9 mouse cellular contexts compared by ENCODE assay signal in the genomic region with DNA sequence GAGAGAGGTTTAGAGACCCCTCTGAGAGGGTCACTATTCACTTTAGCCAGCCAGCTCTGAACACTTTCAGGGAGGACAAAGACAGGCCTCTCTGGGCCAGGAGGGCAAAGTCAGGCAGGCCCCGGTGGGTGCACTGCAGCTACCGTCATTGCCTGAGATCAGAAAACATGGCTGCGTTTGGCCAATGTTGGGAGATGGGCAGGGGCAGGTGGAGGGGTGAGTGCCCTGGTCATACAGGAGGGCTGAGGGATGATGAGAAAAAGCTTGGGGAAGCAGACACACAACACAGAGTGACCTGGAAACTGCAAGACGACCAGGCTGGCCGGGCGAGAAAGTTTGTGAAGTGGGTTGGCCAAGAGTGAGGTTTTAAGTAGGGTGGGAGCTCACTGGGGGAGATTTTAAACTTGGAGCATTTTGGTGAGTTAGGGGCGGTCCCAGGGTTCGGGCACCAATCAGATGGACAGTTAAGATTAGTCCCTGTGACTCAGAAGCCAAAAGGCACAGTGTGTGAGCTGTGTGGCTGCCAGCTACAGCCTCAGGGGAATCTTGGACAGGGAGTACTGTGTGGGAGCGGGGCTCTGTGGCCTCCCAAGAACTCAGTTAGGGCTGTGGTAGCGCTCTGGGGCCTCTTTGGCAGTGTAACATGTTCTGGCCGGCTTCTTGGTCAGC. TPM values are rescaled to one million over a fixed set of nuclear protein-coding genes. Genes with fewer than 3 reads are reported as not detected.
DNase-seq lines count a peak whose midpoint lies in the region; ATAC-seq and TF ChIP-seq lines count a peak whose summit lies in the region.
"Had no signal": no experiment of that assay in that cellular context is flagged by ENCODE, and none has a peak within 500 bp of the region (broad histone marks: within the 10 kb centered on the region; RNA-seq: fewer than 3 reads in every experiment).

No protein-coding gene starts in this region.

- TF ChIP-seq EP300 in heart, postnatal 0 days (IDR thresholded peaks at IDR 0.05; ENCODE audit: low read depth) = no peak; the same call in 1 of the 2 replicates

- no peak for TF ChIP-seq POLR2A in thymus, adult 2 months (IDR thresholded peaks at IDR 0.05; ENCODE audit: control insufficient read depth, extremely low read depth, insufficient read depth, low read length, poor library complexity)

- H3K4me3 ChIP-seq in embryonic facial prominence, embryonic 11.5 days (ENCODE audit: low read depth, low read length) = no peak overlapping the region
- no peak overlapping the region for H3K4me3 ChIP-seq in heart, postnatal 0 days (ENCODE audit: low read depth, low read length)
- H3K4me3 ChIP-seq in midbrain, embryonic 14.5 days (replicated peaks; ENCODE audit: low read depth, low read length) = no peak overlapping the region
- H3K4me3 ChIP-seq in thymus, adult 2 months (ENCODE audit: control insufficient read depth, insufficient read depth, low read length) = no peak overlapping the region

- 60% methylated on average over 11 of the region's 11 CpGs for WGBS in embryonic facial prominence, embryonic 11.5 days
- WGBS in heart, postnatal 0 days = 27% methylated on average over 11 of the region's 11 CpGs
- 80% methylated on average over 11 of the region's 11 CpGs for WGBS in midbrain, embryonic 14.5 days
- WGBS in thymus, adult 2 months = 91% methylated on average over 11 of the region's 11 CpGs

- no peak overlapping the region for H3K4me2 ChIP-seq in embryonic facial prominence, embryonic 11.5 days (ENCODE audit: low read depth, low read length)
- H3K4me2 ChIP-seq in heart, postnatal 0 days (ENCODE audit: low read depth, low read length) = 0 out of 2 replicates have a peak overlapping the region, but pooled peaks have one; percentile 3
- no peak overlapping the region for H3K4me2 ChIP-seq in midbrain, embryonic 14.5 days (ENCODE audit: low read length)

- no peaks in the 10 kb centered on the region for H3K36me3 ChIP-seq in embryonic facial prominence, embryonic 11.5 days (replicated peaks; ENCODE audit: control insufficient read depth, insufficient read depth, low read depth, low read length)
- H3K36me3 ChIP-seq in heart, postnatal 0 days (replicated peaks; ENCODE audit: control insufficient read depth, insufficient read depth, low read length) = no peaks in the 10 kb centered on the region
- no peaks in the 10 kb centered on the region for H3K36me3 ChIP-seq in midbrain, embryonic 14.5 days (ENCODE audit: control insufficient read depth, insufficient read depth, low read length)
- H3K36me3 ChIP-seq in thymus, adult 2 months (ENCODE audit: control insufficient read depth, insufficient read depth, low read length) = no peaks in the 10 kb centered on the region

- peak overlapping the region; percentile 84 for H3K27ac ChIP-seq in embryonic facial prominence, embryonic 11.5 days (replicated peaks; ENCODE audit: low read depth, low read length)
- peak overlapping the region; percentile 99 for H3K27ac ChIP-seq in heart, postnatal 0 days (ENCODE audit: low read depth)
- H3K27ac ChIP-seq in midbrain, embryonic 14.5 days (replicated peaks; ENCODE audit: low read depth, low read length) = 0 out of 2 replicates have a peak overlapping the region, but pooled peaks have one; percentile 43
- H3K27ac ChIP-seq in thymus, adult 2 months (ENCODE audit: control insufficient read depth, insufficient read depth, low read length) = no peak overlapping the region
- H3K27ac ChIP-seq: liver, embryonic 14.5 days had no signal

- intact Hi-C loops in left cerebral cortex, postnatal 4 days (cut with DNase I) = no loop called here
- intact Hi-C loops in left cerebral cortex, postnatal 14 days (cut with DNase I) = no loop called here

- peak; percentile 53 for DNase-seq in left cerebral cortex, postnatal 4 days
- no peak for DNase-seq in left cerebral cortex, postnatal 14 days (ENCODE audit: low spot score in 2 of 2)
- DNase-seq in embryonic facial prominence, embryonic 11.5 days (ENCODE audit: low spot score) = no peak
- no peak for DNase-seq in heart, postnatal 0 days (ENCODE audit: low spot score)
- peak; percentile 57 to 85 for DNase-seq in kidney, postnatal 25 days
- no peak for DNase-seq in midbrain, embryonic 14.5 days
- DNase-seq in thymus, adult 2 months = no peak
- no peak for DNase-seq in right cerebral cortex, postnatal 4 days

- no peaks in the 10 kb centered on the region for H3K9me3 ChIP-seq in embryonic facial prominence, embryonic 11.5 days (replicated peaks; ENCODE audit: control insufficient read depth, low read length)
- H3K9me3 ChIP-seq in heart, postnatal 0 days (replicated peaks; ENCODE audit: control insufficient read depth, low read length) = no peaks in the 10 kb centered on the region
- H3K9me3 ChIP-seq in midbrain, embryonic 14.5 days (ENCODE audit: control insufficient read depth, low read length) = no peaks in the 10 kb centered on the region

- H3K9ac ChIP-seq in embryonic facial prominence, embryonic 11.5 days (replicated peaks; ENCODE audit: low read length) = no peak overlapping the region; the same call in 1 of the 2 replicates
- H3K9ac ChIP-seq in heart, postnatal 0 days (replicated peaks; ENCODE audit: low read depth, low read length) = peak overlapping the region; percentile 62
- H3K9ac ChIP-seq in midbrain, embryonic 14.5 days (replicated peaks; ENCODE audit: low read length) = no peak overlapping the region
- H3K9ac ChIP-seq: liver, embryonic 14.5 days had no signal

- peaks cover 2% of the 10 kb centered on the region; the same call in 1 of the 2 replicates for H3K4me1 ChIP-seq in embryonic facial prominence, embryonic 11.5 days (ENCODE audit: control insufficient read depth, insufficient read depth, low read length)
- H3K4me1 ChIP-seq in heart, postnatal 0 days (ENCODE audit: control insufficient read depth, insufficient read depth) = peaks cover 44% of the 10 kb centered on the region
- H3K4me1 ChIP-seq in midbrain, embryonic 14.5 days (ENCODE audit: control insufficient read depth, insufficient read depth, low read length) = peaks cover 10% of the 10 kb centered on the region
- no peaks in the 10 kb centered on the region for H3K4me1 ChIP-seq in thymus, adult 2 months (replicated peaks; ENCODE audit: control insufficient read depth, insufficient read depth, low read length)

- no peak for TF ChIP-seq CTCF in heart, postnatal 0 days (IDR thresholded peaks at IDR 0.05; ENCODE audit: low read depth)
- no peak for TF ChIP-seq CTCF in thymus, adult 2 months (IDR thresholded peaks at IDR 0.05; ENCODE audit: borderline replicate concordance, control insufficient read depth, extremely low read depth, insufficient read depth, low read length, poor library complexity)

- no peak for ATAC-seq in embryonic facial prominence, embryonic 11.5 days (replicated peaks; ENCODE audit: insufficient number of reproducible peaks, low FRiP score, low TSS enrichment, low read depth)
- ATAC-seq in heart, postnatal 0 days (ENCODE audit: insufficient read depth, low read depth) = peak; percentile 67
- ATAC-seq in midbrain, embryonic 14.5 days (ENCODE audit: low FRiP score, low TSS enrichment) = no peak

- no peaks in the 10 kb centered on the region for H3K27me3 ChIP-seq in embryonic facial prominence, embryonic 11.5 days (ENCODE audit: control insufficient read depth, insufficient read depth, low read length)
- H3K27me3 ChIP-seq in heart, postnatal 0 days (ENCODE audit: control insufficient read depth, insufficient read depth, low read length) = no peaks in the 10 kb centered on the region
- H3K27me3 ChIP-seq in midbrain, embryonic 14.5 days (ENCODE audit: control insufficient read depth, insufficient read depth, low read length) = no peaks in the 10 kb centered on the region
- H3K27me3 ChIP-seq in thymus, adult 2 months (ENCODE audit: control insufficient read depth, insufficient read depth, low read length) = no peaks in the 10 kb centered on the region

RNA-seq across cellular contexts. Expression of a gene that starts 8.1 kb away (rescaled TPM):
- not detected for total RNA-seq in left cerebral cortex, postnatal 4 days (2021)
- total RNA-seq in left cerebral cortex, postnatal 14 days (2021) = under 1 TPM; 0.20 to 0.40 TPM
- polyA plus RNA-seq in embryonic facial prominence, embryonic 11.5 days (2014; fragmentation: Nextera tagmentation; extraction: Ambion mirVana) = 0.08 TPM in 1 of 2 replicates, not detected in the other
- not detected in 2 replicates for total RNA-seq in heart, postnatal 0 days (2014; rRNA removed; ENCODE audit: low replicate concordance)
- 0.11 TPM in 2 replicates for polyA plus RNA-seq in heart, postnatal 0 days (2015; fragmentation: Nextera tagmentation; extraction: Ambion mirVana)
- 0.15 TPM in 1 of 2 replicates, not detected in the other for polyA plus RNA-seq in midbrain, embryonic 14.5 days (2014; fragmentation: Nextera tagmentation; extraction: Ambion mirVana)
- polyA plus RNA-seq in thymus, adult 2 months (2012; rRNA removed) = 3.9 and 5.2 TPM in 2 replicates

RNA-seq across cellular contexts. Expression of a gene that starts 14.0 kb away (rescaled TPM):
- total RNA-seq in left cerebral cortex, postnatal 4 days (2021) = not detected
- total RNA-seq in left cerebral cortex, postnatal 14 days (2021) = not detected
- polyA plus RNA-seq in embryonic facial prominence, embryonic 11.5 days (2014; fragmentation: Nextera tagmentation; extraction: Ambion mirVana) = 0.49 and 0.82 TPM in 2 replicates
- total RNA-seq in heart, postnatal 0 days (2014; rRNA removed; ENCODE audit: low replicate concordance) = 4,504 and 5,889 TPM in 2 replicates
- 3,958 and 4,151 TPM in 2 replicates for polyA plus RNA-seq in heart, postnatal 0 days (2015; fragmentation: Nextera tagmentation; extraction: Ambion mirVana)
- 0.57 and 1.2 TPM in 2 replicates for polyA plus RNA-seq in midbrain, embryonic 14.5 days (2014; fragmentation: Nextera tagmentation; extraction: Ambion mirVana)
- polyA plus RNA-seq in thymus, adult 2 months (2012; rRNA removed) = 20.0 and 591 TPM in 2 replicates

Comparison
In these comparisons a context has a peak if more than half of its experiments do, and no peak if none do; other contexts are left out.
1. DNase-seq: peak in left cerebral cortex, postnatal 4 days (single experiment) and kidney, postnatal 25 days (2 of 2); none in left cerebral cortex, postnatal 14 days (0 of 2), embryonic facial prominence, embryonic 11.5 days (single experiment), heart, postnatal 0 days (single experiment), midbrain, embryonic 14.5 days (single experiment), thymus, adult 2 months (single experiment) and right cerebral cortex, postnatal 4 days (single experiment).